Mouse (Mus musculus) lung, adult 2 months (tissue): ENCODE measurements around the gene Pycr1.

Experiments
- CTCF ChIP-seq: fragments of 200-500 bp; IDR thresholded peaks from 2 replicates; pipeline ENCODE4 v1.5.1; 2011; ENCODE audit warnings: mild to moderate bottlenecking, low read length, control low read depth; ENCODE audit not compliant: insufficient read depth
- POLR2A ChIP-seq: fragments of 200-500 bp; IDR thresholded peaks from 2 replicates; pipeline ENCODE4 v1.6.1; 2011; ENCODE audit warnings: low read depth, mild to moderate bottlenecking, control low read depth, low read length, borderline replicate concordance; ENCODE audit errors: extremely low read depth

DNA sequence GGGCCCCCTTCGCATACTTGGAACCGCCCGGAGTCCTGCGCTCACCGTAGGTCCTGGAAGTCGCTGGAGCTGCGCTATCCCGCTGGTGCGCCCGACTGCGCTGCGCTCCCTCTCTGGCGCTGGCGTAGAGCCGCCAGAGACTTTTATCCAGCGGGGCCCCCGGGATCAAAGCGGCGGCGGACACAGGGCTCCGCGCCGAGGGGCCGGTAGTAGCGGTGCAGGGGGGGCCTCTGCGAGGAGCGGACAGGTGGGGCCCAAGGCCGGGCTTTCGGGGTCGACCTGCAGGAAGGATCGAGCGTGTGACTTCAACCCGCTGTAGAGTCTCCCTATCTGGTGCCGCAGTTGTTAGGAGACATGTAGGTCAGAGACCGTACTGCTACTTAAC is 17.5 kb upstream of the Pycr1 start, which contains the start of gene Notum:
- no peak for TF ChIP-seq POLR2A
- no peak for TF ChIP-seq CTCF
